15 mouse cellular contexts compared by ENCODE assay signal in the genomic region with DNA sequence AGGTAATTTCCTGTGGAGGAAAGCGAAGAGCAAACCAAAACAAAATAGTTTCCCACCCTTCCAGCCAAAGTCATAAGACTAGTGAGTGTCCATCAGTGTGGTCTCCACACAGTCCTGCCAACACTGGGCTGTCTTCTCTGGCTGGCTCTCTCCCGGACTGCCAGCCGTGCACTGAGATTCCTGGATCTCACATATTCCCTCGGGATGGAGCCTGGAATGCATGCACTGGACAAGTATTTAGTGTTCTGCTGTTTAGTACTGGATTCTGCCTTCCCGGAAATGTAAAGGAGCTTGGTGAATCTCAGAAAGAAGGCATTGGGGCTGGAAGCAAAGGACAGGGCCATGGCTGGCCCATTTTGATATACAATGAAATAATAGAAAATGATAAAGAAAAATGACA. TPM values are rescaled to one million over a fixed set of nuclear protein-coding genes. Genes with fewer than 3 reads are reported as not detected.
DNase-seq lines count a peak whose midpoint lies in the region; ATAC-seq and TF ChIP-seq lines count a peak whose summit lies in the region.
"Had no signal": no experiment of that assay in that cellular context is flagged by ENCODE, and none has a peak within 500 bp of the region (broad histone marks: within the 10 kb centered on the region; RNA-seq: fewer than 3 reads in every experiment).

No protein-coding gene starts in this region.

- no peak for TF ChIP-seq POLR2A in kidney, adult 2 months (IDR thresholded peaks at IDR 0.05; ENCODE audit: low read depth, low read length)

- H3K36me3 ChIP-seq in kidney, adult 2 months (ENCODE audit: control insufficient read depth, insufficient read depth, low read length) = no peaks in the 10 kb centered on the region; the same call in 1 of the 2 replicates
- H3K36me3 ChIP-seq in midbrain, embryonic 10.5 days = peaks cover 41% of the 10 kb centered on the region
- H3K36me3 ChIP-seq in midbrain, embryonic 11.5 days (ENCODE audit: control insufficient read depth, insufficient read depth, low read length) = 0 out of 2 replicates have a peak, but pooled peaks cover 5% of the 10 kb centered on the region

- no peaks in the 10 kb centered on the region for H3K9me3 ChIP-seq in midbrain, embryonic 10.5 days (replicated peaks)
- H3K9me3 ChIP-seq in midbrain, embryonic 11.5 days (ENCODE audit: control insufficient read depth, low read length) = no peaks in the 10 kb centered on the region
- H3K9me3 ChIP-seq: embryonic facial prominence, embryonic 12.5 days; forebrain, embryonic 15.5 days; hindbrain, embryonic 15.5 days had no signal

- H3K27me3 ChIP-seq in kidney, adult 2 months (replicated peaks; ENCODE audit: control insufficient read depth, insufficient read depth, low read length) = no peaks in the 10 kb centered on the region
- H3K27me3 ChIP-seq in midbrain, embryonic 10.5 days (ENCODE audit: low read depth, poor library complexity, severe bottlenecking) = no peaks in the 10 kb centered on the region
- no peaks in the 10 kb centered on the region for H3K27me3 ChIP-seq in midbrain, embryonic 11.5 days (ENCODE audit: control insufficient read depth, insufficient read depth, low read length)
- H3K27me3 ChIP-seq: embryonic facial prominence, embryonic 12.5 days; forebrain, embryonic 15.5 days; hindbrain, embryonic 15.5 days had no signal

- no peak overlapping the region for H3K4me3 ChIP-seq in kidney, adult 2 months (ENCODE audit: insufficient read depth, low read depth, low read length)
- no peak overlapping the region for H3K4me3 ChIP-seq in midbrain, embryonic 10.5 days
- H3K4me3 ChIP-seq in midbrain, embryonic 11.5 days (ENCODE audit: low read depth, low read length) = no peak overlapping the region
- H3K4me3 ChIP-seq: embryonic facial prominence, embryonic 12.5 days; forebrain, embryonic 15.5 days; hindbrain, embryonic 15.5 days had no signal

- peak overlapping the region; percentile 26; the same call in 1 of the 2 replicates for H3K27ac ChIP-seq in kidney, adult 2 months (ENCODE audit: insufficient read depth, low read depth, low read length)
- H3K27ac ChIP-seq in midbrain, embryonic 10.5 days (replicated peaks) = peak overlapping the region; percentile 28; the same call in 1 of the 2 replicates
- no peak overlapping the region for H3K27ac ChIP-seq in midbrain, embryonic 11.5 days (ENCODE audit: low read depth, low read length)
- H3K27ac ChIP-seq: embryonic facial prominence, embryonic 12.5 days had no signal

- no peak overlapping the region for H3K9ac ChIP-seq in midbrain, embryonic 11.5 days (ENCODE audit: low read length)
- H3K9ac ChIP-seq: embryonic facial prominence, embryonic 12.5 days; forebrain, embryonic 15.5 days; hindbrain, embryonic 15.5 days had no signal

- H3K4me1 ChIP-seq in kidney, adult 2 months (ENCODE audit: control insufficient read depth, insufficient read depth, low read length) = no peaks in the 10 kb centered on the region
- H3K4me1 ChIP-seq in midbrain, embryonic 10.5 days = peaks cover 25% of the 10 kb centered on the region
- no peaks in the 10 kb centered on the region for H3K4me1 ChIP-seq in midbrain, embryonic 11.5 days (ENCODE audit: control insufficient read depth, insufficient read depth, low read length)
- H3K4me1 ChIP-seq: forebrain, embryonic 15.5 days; hindbrain, embryonic 15.5 days had no signal

- peak; percentile 39 for DNase-seq in gastrocnemius, postnatal 25 days
- no peak for DNase-seq in gastrocnemius, adult 8-10 months (ENCODE audit: low spot score in 2 of 2)
- peak; percentile 32 for DNase-seq in kidney, adult 2 months
- no peak for DNase-seq in kidney, adult 9 months
- DNase-seq in midbrain, embryonic 10.5 days (ENCODE audit: low spot score) = no peak
- no peak for DNase-seq in midbrain, embryonic 11.5 days (ENCODE audit: low spot score, missing footprints)
- DNase-seq in thymus, postnatal 0 days (ENCODE audit: low spot score) = no peak
- DNase-seq: adrenal gland, adult 2 months; adrenal gland, postnatal 25 days; cerebellum, adult 2 months; cerebellum, postnatal 10 days had no signal

- no peak for ATAC-seq in midbrain, embryonic 11.5 days (ENCODE audit: low FRiP score)
- ATAC-seq: forebrain, embryonic 15.5 days; intestine, embryonic 16.5 days had no signal

- no peak overlapping the region for H3K4me2 ChIP-seq in midbrain, embryonic 11.5 days
- H3K4me2 ChIP-seq: embryonic facial prominence, embryonic 12.5 days; forebrain, embryonic 15.5 days; hindbrain, embryonic 15.5 days had no signal

- 54% methylated on average over 5 of the region's 5 CpGs for WGBS in kidney, adult 2 months
- 79% methylated on average over 5 of the region's 5 CpGs for WGBS in midbrain, embryonic 10.5 days
- WGBS in midbrain, embryonic 11.5 days = 76% methylated on average over 5 of the region's 5 CpGs

- TF ChIP-seq CTCF in kidney, adult 2 months (conservative IDR thresholded peaks at IDR 0.05; ENCODE audit: insufficient read depth, insufficient read length, low read depth, low read length) = no peak

RNA-seq across cellular contexts. Expression of a gene that starts 36.5 kb away (rescaled TPM):
- 1 to 10 TPM; 1.9 to 2.0 TPM for total RNA-seq in gastrocnemius, postnatal 25 days (2021)
- 1 to 10 TPM in 3 of 4 experiments, under 1 TPM in 1; 0.56 to 1.4 (median 1.1) TPM for total RNA-seq in gastrocnemius, adult 8-10 months (2022)
- 5.7 and 6.4 TPM in 2 replicates for polyA plus RNA-seq in kidney, adult 2 months (2012; rRNA removed)
- polyA plus RNA-seq in midbrain, embryonic 10.5 days (2016; fragmentation: Nextera tagmentation; extraction: Ambion mirVana) = 12.4 and 12.7 TPM in 2 replicates
- 14.6 and 14.9 TPM in 2 replicates for polyA plus RNA-seq in midbrain, embryonic 11.5 days (2014; fragmentation: Nextera tagmentation; extraction: Ambion mirVana)
- 2.9 and 3.1 TPM in 2 replicates for polyA plus RNA-seq in thymus, postnatal 0 days (2015; fragmentation: Nextera tagmentation; extraction: Ambion mirVana)

RNA-seq across cellular contexts. Expression of a gene that starts 55.7 kb away (rescaled TPM):
- 1 to 10 TPM; 6.5 to 6.8 TPM for total RNA-seq in gastrocnemius, postnatal 25 days (2021)
- 1 to 10 TPM; 4.5 to 6.0 (median 5.6) TPM for total RNA-seq in gastrocnemius, adult 8-10 months (2022)
- polyA plus RNA-seq in kidney, adult 2 months (2012; rRNA removed) = 24.8 and 25.2 TPM in 2 replicates
- 14.5 and 17.1 TPM in 2 replicates for polyA plus RNA-seq in midbrain, embryonic 10.5 days (2016; fragmentation: Nextera tagmentation; extraction: Ambion mirVana)
- 18.7 and 20.6 TPM in 2 replicates for polyA plus RNA-seq in midbrain, embryonic 11.5 days (2014; fragmentation: Nextera tagmentation; extraction: Ambion mirVana)
- polyA plus RNA-seq in thymus, postnatal 0 days (2015; fragmentation: Nextera tagmentation; extraction: Ambion mirVana) = 9.6 and 10.1 TPM in 2 replicates

Comparison
In these comparisons a context has a peak if more than half of its experiments do, and no peak if none do; other contexts are left out.
1. DNase-seq: peak in gastrocnemius, postnatal 25 days (single experiment) and kidney, adult 2 months (single experiment); none in gastrocnemius, adult 8-10 months (0 of 2), kidney, adult 9 months (single experiment), midbrain, embryonic 10.5 days (single experiment), midbrain, embryonic 11.5 days (single experiment) and thymus, postnatal 0 days (single experiment).